Mouse (Mus musculus) forebrain, embryonic 12.5 days (tissue): ENCODE measurements around the gene Atp8b2. TPM values are rescaled to one million over a fixed set of nuclear protein-coding genes. Genes with fewer than 3 reads are reported as not detected.

Source experiments
- ATAC-seq: fragments of 200-750 bp; cut with Nextera tagmentation; 2 replicates; pipeline ENCODE4 v1.8.0; 2017; ENCODE audit warnings: moderate TSS enrichment; ENCODE audit not compliant: low FRiP score
- H3K27ac ChIP-seq: fragments of 300-500 bp; sonication (generic); 2 replicates; pipeline ENCODE4 v1.5.1; 2016; ENCODE audit warnings: mild to moderate bottlenecking
- H3K27me3 ChIP-seq: fragments of 300-500 bp; sonication (generic); 2 replicates; pipeline ENCODE4 v1.6.1; 2016; ENCODE audit warnings: mild to moderate bottlenecking
- H3K36me3 ChIP-seq: fragments of 300-500 bp; sonication (generic); replicated peaks from 2 replicates; pipeline ENCODE4 v1.6.1; 2016; ENCODE audit warnings: mild to moderate bottlenecking
- H3K4me1 ChIP-seq: fragments of 300-500 bp; sonication (generic); 2 replicates; pipeline ENCODE4 v1.6.1; 2016
- H3K4me2 ChIP-seq: fragments of 300-500 bp; sonication (generic); 2 replicates; pipeline ENCODE4 v1.6.1; 2016; ENCODE audit warnings: mild to moderate bottlenecking, moderate library complexity
- H3K4me3 ChIP-seq: fragments of 300-500 bp; sonication (generic); replicated peaks from 2 replicates; pipeline ENCODE4 v1.5.1; 2016; ENCODE audit warnings: mild to moderate bottlenecking
- H3K9ac ChIP-seq: fragments of 300-500 bp; sonication (generic); 2 replicates; pipeline ENCODE4 v1.6.1; 2016; ENCODE audit warnings: mild to moderate bottlenecking
- H3K9me3 ChIP-seq: fragments of 300-500 bp; sonication (generic); 2 replicates; pipeline ENCODE4 v1.6.1; 2016
- whole genome bisulfite sequencing: fragments of 180-500 bp; shearing (Covaris S2); methylation state at CpG from one replicate; pipeline ENCODE4 v1.1.7; 2016; 5-methylcytosine and 5-hydroxymethylcytosine counted together
- polyA plus RNA-seq: library from polyadenylated mRNA; unstranded; fragments of >200 nt; fragmentation: Nextera tagmentation; extraction: Ambion mirVana; gene quantifications from 2 replicates; pipeline ENCODE4 v1.2.1, GENCODE M21; 2016

The Atp8b2 gene
- polyA plus RNA-seq, 1 experiment from 2014 or later: 14.4 TPM

- ATAC-seq: no peak
- no peak overlapping the region for H3K4me2 ChIP-seq
- H3K27me3 ChIP-seq: no peaks in the 10 kb centered on the region
- H3K9me3 ChIP-seq: no peaks in the 10 kb centered on the region
- whole genome bisulfite sequencing: 74% methylated on average over 7 of the region's 7 CpGs
- H3K36me3 ChIP-seq: no peaks in the 10 kb centered on the region
- H3K4me1 ChIP-seq: peaks cover 17% of the 10 kb centered on the region
- H3K9ac ChIP-seq: no peak overlapping the region
- H3K4me3 ChIP-seq: no peak overlapping the region
- no peak overlapping the region for H3K27ac ChIP-seq
Observed at GRCm38 (mm10) chr3:89968509-89968908, 5.2 kb upstream of the Atp8b2 start.

- no peak overlapping the region for H3K4me3 ChIP-seq
- H3K27ac ChIP-seq: no peak overlapping the region
- H3K4me2 ChIP-seq: no peak overlapping the region
- no peaks in the 10 kb centered on the region for H3K36me3 ChIP-seq
- no peak for ATAC-seq
- 69% methylated on average over 4 of the region's 4 CpGs for WGBS
- no peaks in the 10 kb centered on the region for H3K9me3 ChIP-seq
- H3K27me3 ChIP-seq: no peaks in the 10 kb centered on the region
- H3K4me1 ChIP-seq: peaks cover 23% of the 10 kb centered on the region
- H3K9ac ChIP-seq: no peak overlapping the region
Observed at GRCm38 (mm10) chr3:89966946-89967345, 3.6 kb upstream of the Atp8b2 start.

GRCm38 (mm10) chr3:89965972-89966371 is 2.7 kb upstream of the Atp8b2 start:
- Histone ChIP-seq H3K27me3 (no peaks in the 10 kb centered on the region), H3K9ac (no peak overlapping the region), H3K4me3 (no peak overlapping the region), H3K36me3 (no peaks in the 10 kb centered on the region), H3K4me1 (peaks cover 33% of the 10 kb centered on the region), H3K9me3 (no peaks in the 10 kb centered on the region), H3K27ac (no peak overlapping the region), H3K4me2 (no peak overlapping the region)
- WGBS: 90% methylated on average over 5 of the region's 5 CpGs
- no peak for ATAC-seq

- Histone ChIP-seq H3K9ac (no peak overlapping the region), H3K36me3 (no peaks in the 10 kb centered on the region), H3K27ac (no peak overlapping the region), H3K4me3 (no peak overlapping the region), H3K4me2 (no peak overlapping the region), H3K27me3 (no peaks in the 10 kb centered on the region), H3K4me1 (peaks cover 37% of the 10 kb centered on the region), H3K9me3 (no peaks in the 10 kb centered on the region)
- no peak for ATAC-seq
- WGBS: 94% methylated on average over 8 of the region's 8 CpGs
Observed at GRCm38 (mm10) chr3:89965557-89965956, 2.2 kb upstream of the Atp8b2 start.

GRCm38 (mm10) chr3:89963926-89964739 is 825 bp upstream of the Atp8b2 start:
- Histone ChIP-seq H3K4me2 (peak overlapping the region; percentile 97), H3K27ac (peak overlapping the region; percentile 94), H3K36me3 (0 out of 2 replicates have a peak, but pooled peaks cover 5% of the 10 kb centered on the region), H3K9me3 (no peaks in the 10 kb centered on the region), H3K27me3 (no peaks in the 10 kb centered on the region), H3K9ac (peak overlapping the region; percentile 97), H3K4me1 (peaks cover 52% of the 10 kb centered on the region), H3K4me3 (peak overlapping the region; percentile 97)
- WGBS: 34% methylated on average over 22 of the region's 22 CpGs
- ATAC-seq: 0 out of 2 replicates have a peak, but pooled peaks have one; percentile 2

- H3K4me3 ChIP-seq: peak overlapping the region; percentile 97
- H3K4me1 ChIP-seq: peaks cover 58% of the 10 kb centered on the region
- WGBS: 1% methylated on average over 30 of the region's 30 CpGs
- H3K27me3 ChIP-seq: no peaks in the 10 kb centered on the region
- H3K9me3 ChIP-seq: no peaks in the 10 kb centered on the region
- ATAC-seq: peak; percentile 43
- peak overlapping the region; percentile 94 for H3K27ac ChIP-seq
- H3K4me2 ChIP-seq: peak overlapping the region; percentile 97
- H3K9ac ChIP-seq: peak overlapping the region; percentile 97
- peaks cover 16% of the 10 kb centered on the region for H3K36me3 ChIP-seq
Observed at GRCm38 (mm10) chr3:89962751-89963220, 522 bp downstream of the Atp8b2 start.

- Histone ChIP-seq H3K9ac (peak overlapping the region; percentile 97), H3K4me3 (peak overlapping the region; percentile 97), H3K36me3 (peaks cover 22% of the 10 kb centered on the region), H3K27me3 (no peaks in the 10 kb centered on the region), H3K27ac (peak overlapping the region; percentile 94), H3K4me2 (peak overlapping the region; percentile 97), H3K4me1 (peaks cover 58% of the 10 kb centered on the region), H3K9me3 (no peaks in the 10 kb centered on the region)
- ATAC-seq: no peak
- 8% methylated on average over 14 of the region's 14 CpGs for WGBS
Observed at GRCm38 (mm10) chr3:89962059-89962750, 1.1 kb downstream of the Atp8b2 start.

- H3K4me1 ChIP-seq: peaks cover 58% of the 10 kb centered on the region
- peak overlapping the region; percentile 97 for H3K9ac ChIP-seq
- no peaks in the 10 kb centered on the region for H3K27me3 ChIP-seq
- peaks cover 30% of the 10 kb centered on the region for H3K36me3 ChIP-seq
- no peak for ATAC-seq
- H3K9me3 ChIP-seq: no peaks in the 10 kb centered on the region
- 0 out of 2 replicates have a peak overlapping the region, but pooled peaks have one; percentile 46 for H3K27ac ChIP-seq
- H3K4me2 ChIP-seq: peak overlapping the region; percentile 97
- peak overlapping the region; percentile 97 for H3K4me3 ChIP-seq
- WGBS: 58% methylated on average over 4 of the region's 4 CpGs
Observed at GRCm38 (mm10) chr3:89961436-89961835, 1.9 kb downstream of the Atp8b2 start.

GRCm38 (mm10) chr3:89960469-89960868 is 2.8 kb downstream of the Atp8b2 start:
- under 1% methylated on average over 30 of the region's 30 CpGs for WGBS
- H3K27me3 ChIP-seq: no peaks in the 10 kb centered on the region
- H3K4me1 ChIP-seq: peaks cover 58% of the 10 kb centered on the region
- H3K36me3 ChIP-seq: peaks cover 39% of the 10 kb centered on the region
- H3K27ac ChIP-seq: peak overlapping the region; percentile 61
- H3K4me3 ChIP-seq: peak overlapping the region; percentile 97
- peak overlapping the region; percentile 97 for H3K4me2 ChIP-seq
- ATAC-seq: peak; percentile 92
- no peaks in the 10 kb centered on the region for H3K9me3 ChIP-seq
- H3K9ac ChIP-seq: peak overlapping the region; percentile 97

- no peaks in the 10 kb centered on the region for H3K27me3 ChIP-seq
- H3K27ac ChIP-seq: no peak overlapping the region
- ATAC-seq: no peak
- 65% methylated on average over 4 of the region's 4 CpGs for WGBS
- H3K36me3 ChIP-seq: peaks cover 50% of the 10 kb centered on the region
- H3K4me2 ChIP-seq: peak overlapping the region; percentile 97
- no peaks in the 10 kb centered on the region for H3K9me3 ChIP-seq
- peak overlapping the region; percentile 97 for H3K4me3 ChIP-seq
- peak overlapping the region; percentile 97 for H3K9ac ChIP-seq
- H3K4me1 ChIP-seq: peaks cover 49% of the 10 kb centered on the region
Observed at GRCm38 (mm10) chr3:89959435-89959834, 3.9 kb downstream of the Atp8b2 start.

GRCm38 (mm10) chr3:89957880-89958279 is 5.4 kb downstream of the Atp8b2 start:
- Histone ChIP-seq H3K27me3 (no peaks in the 10 kb centered on the region), H3K36me3 (peaks cover 62% of the 10 kb centered on the region), H3K9me3 (no peaks in the 10 kb centered on the region), H3K27ac (no peak overlapping the region), H3K4me2 (no peak overlapping the region), H3K4me1 (peaks cover 42% of the 10 kb centered on the region), H3K4me3 (no peak overlapping the region), H3K9ac (no peak overlapping the region)
- no peak for ATAC-seq
- WGBS: 94% methylated on average over 9 of the region's 9 CpGs

- peaks cover 77% of the 10 kb centered on the region for H3K36me3 ChIP-seq
Observed at GRCm38 (mm10) chr3:89956177-89956971, 6.9 kb downstream of the Atp8b2 start.

More at GRCm38 (mm10) chr3:89956177-89956971, 6.9 kb downstream of the Atp8b2 start:
- H3K9me3 ChIP-seq: no peaks in the 10 kb centered on the region
- no peaks in the 10 kb centered on the region for H3K27me3 ChIP-seq
- peaks cover 29% of the 10 kb centered on the region for H3K4me1 ChIP-seq
- no peak overlapping the region for H3K27ac ChIP-seq
- H3K4me3 ChIP-seq: no peak overlapping the region
- no peak overlapping the region for H3K4me2 ChIP-seq
- H3K9ac ChIP-seq: no peak overlapping the region
- WGBS: 94% methylated on average over 7 of the region's 7 CpGs
- ATAC-seq: no peak
